Mouse (Mus musculus) hindbrain, embryonic 12.5 days (tissue): ENCODE measurements around the gene Cgrrf1. TPM values are rescaled to one million over a fixed set of nuclear protein-coding genes. Genes with fewer than 3 reads are reported as not detected.

ENCODE experiments used
- ATAC-seq: fragments of 200-750 bp; cut with Nextera tagmentation; 2 replicates; pipeline ENCODE4 v1.8.0; 2017; ENCODE audit warnings: moderate TSS enrichment; ENCODE audit not compliant: low FRiP score
- H3K27ac ChIP-seq: fragments of 300-500 bp; sonication (generic); 2 replicates; pipeline ENCODE4 v1.5.1; 2016; ENCODE audit warnings: mild to moderate bottlenecking
- H3K27me3 ChIP-seq: fragments of 300-500 bp; sonication (generic); 2 replicates; pipeline ENCODE4 v1.6.1; 2016; ENCODE audit warnings: mild to moderate bottlenecking
- H3K36me3 ChIP-seq: fragments of 300-500 bp; sonication (generic); 2 replicates; pipeline ENCODE4 v1.6.1; 2016; ENCODE audit warnings: mild to moderate bottlenecking
- H3K4me1 ChIP-seq: fragments of 300-500 bp; sonication (generic); 2 replicates; pipeline ENCODE4 v1.6.1; 2016
- H3K4me2 ChIP-seq: fragments of 300-500 bp; sonication (generic); replicated peaks from 2 replicates; pipeline ENCODE4 v1.6.1; 2016; ENCODE audit warnings: mild to moderate bottlenecking
- H3K4me3 ChIP-seq: fragments of 300-500 bp; sonication (generic); 2 replicates; pipeline ENCODE4 v1.5.1; 2016; ENCODE audit warnings: mild to moderate bottlenecking
- H3K9ac ChIP-seq: fragments of 300-500 bp; sonication (generic); 2 replicates; pipeline ENCODE4 v1.6.1; 2016; ENCODE audit warnings: mild to moderate bottlenecking, moderate library complexity
- H3K9me3 ChIP-seq: fragments of 300-500 bp; sonication (generic); replicated peaks from 2 replicates; pipeline ENCODE4 v1.6.1; 2016; ENCODE audit warnings: mild to moderate bottlenecking
- WGBS: fragments of 180-500 bp; shearing (Covaris S2); methylation state at CpG from one replicate; pipeline ENCODE4 v1.1.7; 2016; 5-methylcytosine and 5-hydroxymethylcytosine counted together
- polyA plus RNA-seq: library from polyadenylated mRNA; unstranded; fragments of >200 nt; fragmentation: Nextera tagmentation; extraction: Ambion mirVana; gene quantifications from 2 replicates; pipeline ENCODE4 v1.2.1, GENCODE M21; 2016

Cgrrf1 gene
- polyA plus RNA-seq, result 25.2 and 26.4 TPM in 2 replicates

- H3K27ac ChIP-seq, result 0 out of 2 replicates have a peak within 1 kb of the TSS, but pooled peaks have one; percentile 30
- peak within 1 kb of the TSS; percentile 89 for H3K9ac ChIP-seq
- ATAC-seq, result peak; percentile 99
- H3K4me1 ChIP-seq, result peaks cover 10% of the 10 kb centered on the region; the same call in 1 of the 2 replicates
- no peaks in the 10 kb centered on the region for H3K9me3 ChIP-seq
- no peaks in the 10 kb centered on the region for H3K27me3 ChIP-seq
- 0% methylated on average over 32 of the region's 32 CpGs for WGBS
- no peaks in the 10 kb centered on the region for H3K36me3 ChIP-seq
- H3K4me2 ChIP-seq, result peak within 1 kb of the TSS; percentile 87
- peak within 1 kb of the TSS; percentile 78 for H3K4me3 ChIP-seq
Measured at GRCm38 (mm10) chr14:46831837-46832333, at the start of gene Cgrrf1. TSS of gene Cgrrf1 (plus strand) at chr14:46832125.

GRCm38 (mm10) chr14:46782187-46782828 is 49.6 kb upstream of the Cgrrf1 start:
- H3K4me2 ChIP-seq, result no peak overlapping the region
- 86% methylated on average over 8 of the region's 8 CpGs for WGBS
- no peak for ATAC-seq
- H3K36me3 ChIP-seq, result peaks cover 52% of the 10 kb centered on the region
- no peak overlapping the region for H3K27ac ChIP-seq
- peaks cover 6% of the 10 kb centered on the region; the same call in 1 of the 2 replicates for H3K9me3 ChIP-seq
- H3K4me3 ChIP-seq, result no peak overlapping the region
- H3K9ac ChIP-seq, result no peak overlapping the region
- H3K4me1 ChIP-seq, result peaks cover 12% of the 10 kb centered on the region
- no peaks in the 10 kb centered on the region for H3K27me3 ChIP-seq

- H3K4me1 ChIP-seq, result peaks cover 13% of the 10 kb centered on the region
- no peaks in the 10 kb centered on the region for H3K27me3 ChIP-seq
- 94% methylated on average over 10 of the region's 10 CpGs for WGBS
- no peak overlapping the region for H3K4me2 ChIP-seq
- ATAC-seq, result no peak
- no peak overlapping the region for H3K9ac ChIP-seq
- H3K27ac ChIP-seq, result no peak overlapping the region
- peaks cover 6% of the 10 kb centered on the region; the same call in 1 of the 2 replicates for H3K9me3 ChIP-seq
- no peak overlapping the region for H3K4me3 ChIP-seq
- H3K36me3 ChIP-seq, result peaks cover 42% of the 10 kb centered on the region
Measured at GRCm38 (mm10) chr14:46783327-46783926, 48.5 kb upstream of the Cgrrf1 start.

- no peaks in the 10 kb centered on the region for H3K9me3 ChIP-seq
- H3K9ac ChIP-seq, result no peak overlapping the region
- peaks cover 13% of the 10 kb centered on the region for H3K4me1 ChIP-seq
- 87% methylated on average over 5 of the region's 5 CpGs for WGBS
- H3K36me3 ChIP-seq, result peaks cover 24% of the 10 kb centered on the region
- no peak overlapping the region for H3K4me2 ChIP-seq
- no peak for ATAC-seq
- no peak overlapping the region for H3K27ac ChIP-seq
- H3K27me3 ChIP-seq, result no peaks in the 10 kb centered on the region
- H3K4me3 ChIP-seq, result no peak overlapping the region
Measured at GRCm38 (mm10) chr14:46785247-46785646, 46.7 kb upstream of the Cgrrf1 start.

- no peak for ATAC-seq
- Histone ChIP-seq H3K4me1 (peaks cover 13% of the 10 kb centered on the region), H3K36me3 (peaks cover 12% of the 10 kb centered on the region), H3K27ac (peak overlapping the region; percentile 99), H3K4me3 (peak overlapping the region; percentile 94), H3K4me2 (peak overlapping the region; percentile 80), H3K9ac (peak overlapping the region; percentile 95), H3K9me3 (no peaks in the 10 kb centered on the region), H3K27me3 (no peaks in the 10 kb centered on the region)
- WGBS, result under 1% methylated on average over 11 of the region's 11 CpGs
Measured at GRCm38 (mm10) chr14:46787454-46787786, 44.5 kb upstream of the Cgrrf1 start.

- under 1% methylated on average over 75 of the region's 86 CpGs for WGBS
- peak within 1 kb of the TSS; percentile 95 for H3K9ac ChIP-seq
- no peaks in the 10 kb centered on the region for H3K27me3 ChIP-seq
- peaks cover 7% of the 10 kb centered on the region for H3K36me3 ChIP-seq
- no peaks in the 10 kb centered on the region for H3K9me3 ChIP-seq
- peak; percentile 96 for ATAC-seq
- peak within 1 kb of the TSS; percentile 80 for H3K4me2 ChIP-seq
- peak within 1 kb of the TSS; percentile 94 for H3K4me3 ChIP-seq
- H3K4me1 ChIP-seq, result peaks cover 13% of the 10 kb centered on the region
- H3K27ac ChIP-seq, result peak within 1 kb of the TSS; percentile 99
Measured at GRCm38 (mm10) chr14:46787787-46788504, 44.0 kb upstream of the Cgrrf1 start, which contains the start of gene Cnih1. TSS of gene Cnih1 (minus strand) at chr14:46788411.

GRCm38 (mm10) chr14:46788505-46788901 is 43.4 kb upstream of the Cgrrf1 start:
- H3K9ac ChIP-seq, result no peak overlapping the region
- peak overlapping the region; percentile 94; the same call in 1 of the 2 replicates for H3K4me3 ChIP-seq
- WGBS, result 30% methylated on average over 8 of the region's 8 CpGs
- 0 out of 2 replicates have a peak, but pooled peaks cover 3% of the 10 kb centered on the region for H3K36me3 ChIP-seq
- ATAC-seq, result peak; percentile 28; the same call in 1 of the 2 replicates
- H3K4me2 ChIP-seq, result peak overlapping the region; percentile 80
- no peaks in the 10 kb centered on the region for H3K27me3 ChIP-seq
- H3K27ac ChIP-seq, result peak overlapping the region; percentile 99; the same call in 1 of the 2 replicates
- H3K9me3 ChIP-seq, result no peaks in the 10 kb centered on the region
- peaks cover 13% of the 10 kb centered on the region for H3K4me1 ChIP-seq

- Histone ChIP-seq H3K36me3 (no peaks in the 10 kb centered on the region), H3K4me3 (no peak overlapping the region), H3K9ac (no peak overlapping the region), H3K27ac (no peak overlapping the region), H3K4me1 (peaks cover 12% of the 10 kb centered on the region), H3K27me3 (no peaks in the 10 kb centered on the region), H3K9me3 (no peaks in the 10 kb centered on the region), H3K4me2 (no peak overlapping the region)
- ATAC-seq, result no peak
- WGBS, result 70% methylated on average over 4 of the region's 4 CpGs
Measured at GRCm38 (mm10) chr14:46790303-46790702, 41.6 kb upstream of the Cgrrf1 start.

GRCm38 (mm10) chr14:46790723-46791122 is 41.2 kb upstream of the Cgrrf1 start:
- Histone ChIP-seq H3K4me3 (no peak overlapping the region), H3K36me3 (no peaks in the 10 kb centered on the region), H3K27me3 (no peaks in the 10 kb centered on the region), H3K4me1 (peaks cover 11% of the 10 kb centered on the region), H3K9ac (no peak overlapping the region), H3K9me3 (no peaks in the 10 kb centered on the region), H3K27ac (no peak overlapping the region), H3K4me2 (no peak overlapping the region)
- 94% methylated on average over 6 of the region's 6 CpGs for WGBS
- ATAC-seq, result no peak

- ATAC-seq, result no peak
- 96% methylated on average over 5 of the region's 5 CpGs for WGBS
- no peak overlapping the region for H3K9ac ChIP-seq
Measured at GRCm38 (mm10) chr14:46794157-46794556, 37.8 kb upstream of the Cgrrf1 start.

GRCm38 (mm10) chr14:46800684-46801345 is 31.1 kb upstream of the Cgrrf1 start:
- ATAC-seq, result no peak
- H3K9me3 ChIP-seq, result no peaks in the 10 kb centered on the region
- no peak overlapping the region for H3K4me2 ChIP-seq
- H3K4me1 ChIP-seq, result no peaks in the 10 kb centered on the region
- H3K36me3 ChIP-seq, result no peaks in the 10 kb centered on the region
- no peak overlapping the region for H3K4me3 ChIP-seq
- no peak overlapping the region for H3K27ac ChIP-seq
- WGBS, result 91% methylated on average over 3 of the region's 3 CpGs
- no peaks in the 10 kb centered on the region for H3K27me3 ChIP-seq
- H3K9ac ChIP-seq, result no peak overlapping the region

More at GRCm38 (mm10) chr14:46794157-46794556, 37.8 kb upstream of the Cgrrf1 start:
- no peak overlapping the region for H3K4me2 ChIP-seq
- H3K9me3 ChIP-seq, result no peaks in the 10 kb centered on the region
- no peak overlapping the region for H3K4me3 ChIP-seq
- H3K36me3 ChIP-seq, result no peaks in the 10 kb centered on the region
- no peak overlapping the region for H3K27ac ChIP-seq
- H3K27me3 ChIP-seq, result no peaks in the 10 kb centered on the region
- H3K4me1 ChIP-seq, result no peaks in the 10 kb centered on the region

GRCm38 (mm10) chr14:46803259-46803658 is 28.7 kb upstream of the Cgrrf1 start:
- ATAC-seq, result no peak
- H3K4me1 ChIP-seq, result no peaks in the 10 kb centered on the region
- H3K9me3 ChIP-seq, result no peaks in the 10 kb centered on the region
- H3K9ac ChIP-seq, result no peak overlapping the region
- no peak overlapping the region for H3K4me2 ChIP-seq
- no peaks in the 10 kb centered on the region for H3K36me3 ChIP-seq
- no peak overlapping the region for H3K27ac ChIP-seq
- H3K27me3 ChIP-seq, result no peaks in the 10 kb centered on the region
- 92% methylated on average over 4 of the region's 4 CpGs for WGBS
- no peak overlapping the region for H3K4me3 ChIP-seq
